Mouse (Mus musculus): ENCODE results near the gene Adgre5. TPM values are rescaled to one million over a fixed set of nuclear protein-coding genes. Genes with fewer than 3 reads are reported as not detected.

Adgre5 gene
- polyA plus RNA-seq, 1 experiment from 2014 or later: 8.1 TPM

GRCm38 (mm10) chr8:83758298-83758697, 17.2 kb upstream of the Adgre5 start:
- Histone ChIP-seq H3K4me2 (ENCODE audit: low read length) (no peak overlapping the region), H3K9me3 (ENCODE audit: control insufficient read depth, low read length) (peaks cover 5% of the 10 kb centered on the region; the same call in 1 of the 2 replicates), H3K4me3 (replicated peaks; ENCODE audit: low read length) (no peak overlapping the region), H3K36me3 (ENCODE audit: control insufficient read depth, insufficient read depth) (no peaks in the 10 kb centered on the region), H3K9ac (replicated peaks; ENCODE audit: low read depth, low read length) (no peak overlapping the region), H3K4me1 (replicated peaks; ENCODE audit: control insufficient read depth, insufficient read depth, low read length) (no peaks in the 10 kb centered on the region), H3K27ac (ENCODE audit: low read length) (no peak overlapping the region), H3K27me3 (replicated peaks; ENCODE audit: control insufficient read depth, insufficient read depth, low read length) (no peaks in the 10 kb centered on the region)
- ATAC-seq: no peak
- 69% methylated on average over 5 of the region's 5 CpGs for WGBS

DNA sequence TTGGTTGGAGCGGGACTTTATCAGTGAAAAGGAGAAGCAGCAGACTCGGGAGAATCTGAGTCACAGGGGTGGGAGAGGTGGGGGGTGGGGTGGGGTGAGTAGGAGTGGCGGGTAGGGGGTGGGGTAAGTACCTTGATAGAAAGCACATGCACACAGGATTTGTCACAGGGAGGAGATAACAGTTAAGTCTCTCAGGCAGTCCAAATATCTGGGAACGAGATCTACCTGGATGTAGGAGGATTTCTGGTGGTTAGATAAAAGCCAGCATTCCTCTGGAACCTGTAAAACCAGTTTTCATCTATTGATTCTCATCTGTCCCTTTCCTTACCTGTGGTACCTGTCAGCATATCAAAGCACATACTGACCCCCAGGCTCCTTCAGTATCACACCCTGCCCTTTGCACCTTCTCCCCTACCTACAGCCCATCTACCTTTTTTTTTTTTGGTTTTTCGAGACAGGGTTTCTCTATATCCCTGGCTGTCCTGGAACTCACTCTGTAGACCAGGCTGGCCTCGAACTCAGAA, 16.0 kb upstream of the Adgre5 start:
- no peak overlapping the region for H3K9ac ChIP-seq (replicated peaks; ENCODE audit: low read depth, low read length)
- 85% methylated on average over 6 of the region's 6 CpGs for WGBS
- no peaks in the 10 kb centered on the region for H3K36me3 ChIP-seq (ENCODE audit: control insufficient read depth, insufficient read depth)
- no peaks in the 10 kb centered on the region for H3K27me3 ChIP-seq (replicated peaks; ENCODE audit: control insufficient read depth, insufficient read depth, low read length)
- no peak overlapping the region for H3K4me2 ChIP-seq (ENCODE audit: low read length)
- peaks cover 5% of the 10 kb centered on the region; the same call in 1 of the 2 replicates for H3K9me3 ChIP-seq (ENCODE audit: control insufficient read depth, low read length)
- no peak overlapping the region for H3K27ac ChIP-seq (ENCODE audit: low read length)
- no peak overlapping the region for H3K4me3 ChIP-seq (replicated peaks; ENCODE audit: low read length)
- H3K4me1 ChIP-seq (replicated peaks; ENCODE audit: control insufficient read depth, insufficient read depth, low read length): no peaks in the 10 kb centered on the region
- ATAC-seq: no peak

DNA sequence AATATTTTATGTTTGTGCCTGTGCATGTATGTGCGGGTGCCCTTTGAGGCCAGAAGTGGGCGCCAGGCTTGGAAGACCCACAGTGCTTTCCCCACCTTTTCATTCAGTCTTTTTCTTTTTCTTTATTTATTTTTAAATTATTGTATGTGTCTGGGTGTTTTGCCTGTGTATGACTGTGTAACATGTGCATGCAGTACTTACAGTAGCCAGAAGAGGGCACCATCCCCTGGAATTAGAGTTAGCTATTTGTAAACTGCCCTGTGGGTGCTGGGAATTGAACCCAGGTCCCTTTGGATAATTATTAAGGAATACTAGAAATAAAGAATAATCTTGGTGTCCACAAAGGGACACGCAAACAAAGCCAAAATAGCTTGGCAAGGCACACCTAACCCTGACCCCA, 15.1 kb upstream of the Adgre5 start:
- Histone ChIP-seq H3K36me3 (ENCODE audit: control insufficient read depth, insufficient read depth) (no peaks in the 10 kb centered on the region), H3K9me3 (ENCODE audit: control insufficient read depth, low read length) (peaks cover 5% of the 10 kb centered on the region; the same call in 1 of the 2 replicates), H3K4me3 (replicated peaks; ENCODE audit: low read length) (no peak overlapping the region), H3K4me1 (replicated peaks; ENCODE audit: control insufficient read depth, insufficient read depth, low read length) (no peaks in the 10 kb centered on the region), H3K27me3 (replicated peaks; ENCODE audit: control insufficient read depth, insufficient read depth, low read length) (no peaks in the 10 kb centered on the region), H3K27ac (ENCODE audit: low read length) (no peak overlapping the region), H3K4me2 (ENCODE audit: low read length) (no peak overlapping the region), H3K9ac (replicated peaks; ENCODE audit: low read depth, low read length) (no peak overlapping the region)
- WGBS: 96% methylated on average over 3 of the region's 3 CpGs
- no peak for ATAC-seq

- no peaks in the 10 kb centered on the region for H3K27me3 ChIP-seq (replicated peaks; ENCODE audit: control insufficient read depth, insufficient read depth, low read length)
- H3K4me3 ChIP-seq (replicated peaks; ENCODE audit: low read length): no peak overlapping the region
- no peak overlapping the region for H3K9ac ChIP-seq (replicated peaks; ENCODE audit: low read depth, low read length)
- H3K9me3 ChIP-seq (ENCODE audit: control insufficient read depth, low read length): peaks cover 5% of the 10 kb centered on the region; the same call in 1 of the 2 replicates
- H3K4me1 ChIP-seq (replicated peaks; ENCODE audit: control insufficient read depth, insufficient read depth, low read length): no peaks in the 10 kb centered on the region
- no peak for ATAC-seq
- no peaks in the 10 kb centered on the region for H3K36me3 ChIP-seq (ENCODE audit: control insufficient read depth, insufficient read depth)
- no peak overlapping the region for H3K4me2 ChIP-seq (ENCODE audit: low read length)
- 53% methylated on average over 2 of the region's 3 CpGs for WGBS
- H3K27ac ChIP-seq (ENCODE audit: low read length): no peak overlapping the region
Observed at GRCm38 (mm10) chr8:83754149-83754548, 13.0 kb upstream of the Adgre5 start.

DNA sequence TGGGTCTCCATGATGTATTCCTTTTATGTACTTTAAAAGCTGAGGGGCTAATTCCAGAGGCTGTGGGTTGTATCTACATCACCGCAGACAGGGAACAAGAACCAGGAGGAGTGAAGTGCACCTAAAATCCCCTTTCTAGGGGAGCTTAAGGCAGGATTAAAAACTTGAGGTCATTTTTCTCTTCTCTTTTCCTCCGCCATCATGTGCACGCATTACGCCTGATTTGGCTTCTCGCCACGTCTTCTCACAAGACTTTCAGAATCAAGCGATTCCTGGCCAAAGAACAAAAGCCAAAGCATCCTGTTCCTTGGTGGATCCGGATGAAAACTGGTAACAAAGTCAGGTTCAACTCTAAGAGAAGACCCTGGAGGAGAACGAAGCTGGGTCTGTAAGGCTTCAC, 8.1 kb upstream of the Adgre5 start:
- Histone ChIP-seq H3K9ac (replicated peaks; ENCODE audit: low read depth, low read length) (no peak overlapping the region), H3K36me3 (ENCODE audit: control insufficient read depth, insufficient read depth) (no peaks in the 10 kb centered on the region), H3K4me2 (ENCODE audit: low read length) (no peak overlapping the region), H3K4me3 (replicated peaks; ENCODE audit: low read length) (no peak overlapping the region), H3K9me3 (ENCODE audit: control insufficient read depth, low read length) (no peaks in the 10 kb centered on the region), H3K27ac (ENCODE audit: low read length) (no peak overlapping the region), H3K27me3 (replicated peaks; ENCODE audit: control insufficient read depth, insufficient read depth, low read length) (0 out of 2 replicates have a peak, but pooled peaks cover 3% of the 10 kb centered on the region), H3K4me1 (replicated peaks; ENCODE audit: control insufficient read depth, insufficient read depth, low read length) (peaks cover 8% of the 10 kb centered on the region; the same call in 1 of the 2 replicates)
- WGBS: 75% methylated on average over 9 of the region's 9 CpGs
- no peak for ATAC-seq

- WGBS: 55% methylated on average over 3 of the region's 3 CpGs
- no peak; the same call in 1 of the 2 replicates for ATAC-seq
- Histone ChIP-seq H3K4me3 (replicated peaks; ENCODE audit: low read length) (no peak overlapping the region), H3K36me3 (ENCODE audit: control insufficient read depth, insufficient read depth) (no peaks in the 10 kb centered on the region), H3K27ac (ENCODE audit: low read length) (no peak overlapping the region), H3K9ac (replicated peaks; ENCODE audit: low read depth, low read length) (no peak overlapping the region), H3K4me1 (replicated peaks; ENCODE audit: control insufficient read depth, insufficient read depth, low read length) (peaks cover 8% of the 10 kb centered on the region; the same call in 1 of the 2 replicates), H3K4me2 (ENCODE audit: low read length) (no peak overlapping the region), H3K27me3 (replicated peaks; ENCODE audit: control insufficient read depth, insufficient read depth, low read length) (0 out of 2 replicates have a peak, but pooled peaks cover 3% of the 10 kb centered on the region), H3K9me3 (ENCODE audit: control insufficient read depth, low read length) (no peaks in the 10 kb centered on the region)
Observed at GRCm38 (mm10) chr8:83748708-83749107, 7.6 kb upstream of the Adgre5 start.

GRCm38 (mm10) chr8:83747661-83748346, 6.7 kb upstream of the Adgre5 start:
- H3K4me2 ChIP-seq (ENCODE audit: low read length): peak overlapping the region; percentile 50
- H3K27me3 ChIP-seq (replicated peaks; ENCODE audit: control insufficient read depth, insufficient read depth, low read length): 0 out of 2 replicates have a peak, but pooled peaks cover 3% of the 10 kb centered on the region
- no peaks in the 10 kb centered on the region for H3K9me3 ChIP-seq (ENCODE audit: control insufficient read depth, low read length)
- peak; percentile 85 for ATAC-seq
- H3K36me3 ChIP-seq (ENCODE audit: control insufficient read depth, insufficient read depth): no peaks in the 10 kb centered on the region
- peak overlapping the region; percentile 47 for H3K9ac ChIP-seq (replicated peaks; ENCODE audit: low read depth, low read length)
- peak overlapping the region; percentile 32 for H3K4me3 ChIP-seq (replicated peaks; ENCODE audit: low read length)
- H3K27ac ChIP-seq (ENCODE audit: low read length): no peak overlapping the region
- H3K4me1 ChIP-seq (replicated peaks; ENCODE audit: control insufficient read depth, insufficient read depth, low read length): peaks cover 8% of the 10 kb centered on the region; the same call in 1 of the 2 replicates
- under 1% methylated on average over 28 of the region's 28 CpGs for whole genome bisulfite sequencing

- no peak overlapping the region for H3K27ac ChIP-seq (ENCODE audit: low read length)
- peaks cover 20% of the 10 kb centered on the region for H3K4me1 ChIP-seq (replicated peaks; ENCODE audit: control insufficient read depth, insufficient read depth, low read length)
- H3K9ac ChIP-seq (replicated peaks; ENCODE audit: low read depth, low read length): no peak overlapping the region
- no peaks in the 10 kb centered on the region for H3K9me3 ChIP-seq (ENCODE audit: control insufficient read depth, low read length)
- 77% methylated on average over 4 of the region's 4 CpGs for WGBS
- H3K4me2 ChIP-seq (ENCODE audit: low read length): no peak overlapping the region
- H3K4me3 ChIP-seq (replicated peaks; ENCODE audit: low read length): no peak overlapping the region
- no peak for ATAC-seq
- H3K36me3 ChIP-seq (ENCODE audit: control insufficient read depth, insufficient read depth): no peaks in the 10 kb centered on the region
- peaks cover 27% of the 10 kb centered on the region for H3K27me3 ChIP-seq (replicated peaks; ENCODE audit: control insufficient read depth, insufficient read depth, low read length)
Observed at GRCm38 (mm10) chr8:83744070-83744469, 2.9 kb upstream of the Adgre5 start.

- Histone ChIP-seq H3K9ac (replicated peaks; ENCODE audit: low read depth, low read length) (no peak overlapping the region), H3K4me3 (replicated peaks; ENCODE audit: low read length) (no peak overlapping the region), H3K36me3 (ENCODE audit: control insufficient read depth, insufficient read depth) (no peaks in the 10 kb centered on the region), H3K9me3 (ENCODE audit: control insufficient read depth, low read length) (no peaks in the 10 kb centered on the region), H3K4me1 (replicated peaks; ENCODE audit: control insufficient read depth, insufficient read depth, low read length) (peaks cover 17% of the 10 kb centered on the region), H3K27ac (ENCODE audit: low read length) (no peak overlapping the region), H3K27me3 (replicated peaks; ENCODE audit: control insufficient read depth, insufficient read depth, low read length) (peaks cover 25% of the 10 kb centered on the region), H3K4me2 (ENCODE audit: low read length) (no peak overlapping the region)
- ATAC-seq: no peak
- WGBS: 93% methylated on average over 6 of the region's 6 CpGs
Observed at GRCm38 (mm10) chr8:83742968-83743367, 1.8 kb upstream of the Adgre5 start.

Data from forebrain, embryonic 16.5 days (tissue).